Mouse (Mus musculus): ENCODE measurements around the gene Hist1h2ac.

- TF ChIP-seq CTCF (IDR thresholded peaks at IDR 0.05; ENCODE audit: control insufficient read depth, insufficient read depth, insufficient replicate concordance, low read depth, low read length) (no peak), POLR2A (IDR thresholded peaks at IDR 0.05; ENCODE audit: control insufficient read depth, low read depth, low read length) (no peak)
Observed at GRCm38 (mm10) chr13:23732156-23732804, 48.5 kb upstream of the Hist1h2ac start.

All from testis, adult 2 months (tissue).